Mouse (Mus musculus): ENCODE results near the gene Ptcd3.

DNA sequence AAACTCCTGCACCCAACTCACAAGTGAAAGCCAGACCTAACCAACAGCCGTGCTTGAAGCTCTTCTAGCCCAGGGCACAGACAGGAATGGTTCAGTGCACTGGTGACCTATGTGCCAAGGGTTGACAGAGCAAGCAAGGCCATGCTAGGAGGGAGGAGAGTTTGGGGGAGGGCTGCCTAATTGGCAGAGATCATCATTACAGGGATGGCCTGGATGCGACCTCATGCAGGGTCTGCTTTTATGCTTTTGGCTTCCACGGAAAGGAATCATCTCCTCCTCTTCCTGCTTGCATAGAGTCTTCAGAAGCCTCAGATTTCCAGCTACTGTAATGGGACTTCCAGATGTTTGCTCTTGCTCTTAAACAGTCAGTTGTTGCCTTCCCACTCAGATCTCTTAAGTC is 41.2 kb upstream of the Ptcd3 start:
- TF ChIP-seq POLR2A (IDR thresholded peaks at IDR 0.05; ENCODE audit: insufficient read depth, low read depth, low read length) (no peak), CTCF (IDR thresholded peaks at IDR 0.05; ENCODE audit: insufficient read depth, low read depth, low read length) (no peak)

All from olfactory bulb, adult 2 months (tissue).